Mouse (Mus musculus): ENCODE measurements around the gene Med6.

DNA sequence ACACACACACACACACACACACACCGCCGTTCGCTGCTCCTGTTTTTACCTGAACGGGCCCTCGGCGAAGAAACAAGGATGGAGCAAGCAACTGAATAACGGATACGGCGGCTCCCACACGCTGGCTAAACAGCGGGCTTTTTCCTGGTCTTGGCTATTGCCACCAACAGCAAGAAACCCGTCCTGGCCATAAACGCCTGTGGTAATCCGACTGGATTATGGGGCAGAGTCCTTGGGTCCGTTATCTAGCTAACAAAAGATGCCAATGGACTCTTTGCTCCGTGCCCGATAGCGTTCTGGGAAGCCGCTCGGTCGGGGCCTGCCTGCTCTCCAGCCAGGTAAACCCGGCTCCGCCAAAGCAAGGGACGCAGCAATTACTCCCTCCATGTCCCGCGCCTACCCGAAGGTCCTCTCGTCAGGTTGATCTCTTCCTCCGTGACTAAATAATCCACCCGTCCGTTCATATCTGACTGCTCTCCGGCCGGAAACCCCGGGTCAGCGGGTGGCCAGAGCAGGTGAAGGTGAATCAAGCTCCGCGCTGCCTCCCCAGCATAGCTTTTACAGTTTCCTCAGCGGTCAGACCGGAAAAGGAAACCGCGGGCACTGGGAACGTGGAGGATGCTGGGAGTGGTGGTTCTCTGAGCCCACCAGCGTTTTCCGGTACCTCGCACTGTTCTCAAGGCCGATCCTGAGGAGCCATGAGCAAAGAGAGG lies 62.3 kb downstream of the Med6 start, which contains the start of the genes Gm20498 and Synj2bp:
- TF ChIP-seq POLR2A (IDR thresholded peaks at IDR 0.05; ENCODE audit: borderline replicate concordance, insufficient read depth, low read length) (peak; percentile 80; the same call in 1 of the 2 replicates), CTCF (IDR thresholded peaks at IDR 0.05; ENCODE audit: borderline replicate concordance, insufficient read depth, low read depth, low read length) (no peak)

Data from cerebellum, adult 2 months (tissue).